In genomic region chr6:146660591-146660990, GRCm38 (mm10) we compare ENCODE assay signal across 9 mouse cellular contexts. TPM values are rescaled to one million over a fixed set of nuclear protein-coding genes. Genes with fewer than 3 reads are reported as not detected.
DNase-seq lines count a peak whose midpoint lies in the region; ATAC-seq and TF ChIP-seq lines count a peak whose summit lies in the region.
"Had no signal": no experiment of that assay in that cellular context is flagged by ENCODE, and none has a peak within 500 bp of the region (broad histone marks: within the 10 kb centered on the region; RNA-seq: fewer than 3 reads in every experiment).

No protein-coding gene starts in this region.

- H3K27me3 ChIP-seq in heart, embryonic 14.5 days (ENCODE audit: control insufficient read depth, insufficient read depth, low read length), result no peaks in the 10 kb centered on the region

- no peak overlapping the region for H3K4me3 ChIP-seq in left cerebral cortex, adult 2 months
- H3K4me3 ChIP-seq in heart, embryonic 14.5 days (ENCODE audit: control insufficient read depth in 1 of 2, insufficient read depth in 1 of 2, low read depth in 1 of 2, low read length in 2 of 2), result no peak overlapping the region

- intact Hi-C loops in left cerebral cortex, adult 2 months (cut with DNase I), result loop anchor here (5.0 kb wide), 1 partner anchor 67 kb away; no protein-coding TSS in a partner anchor
- intact Hi-C loops in left cerebral cortex, postnatal 10 days (cut with DNase I), result loop anchor here (5.0 kb wide), 1 partner anchor 102 kb away; no protein-coding TSS in a partner anchor
- intact Hi-C loops in gastrocnemius, postnatal 14 days (cut with DNase I; ENCODE audit: low total_unique reads), result no loop called here

- no peaks in the 10 kb centered on the region for H3K36me3 ChIP-seq in heart, embryonic 14.5 days (ENCODE audit: control insufficient read depth, insufficient read depth, low read length)

- H3K4me1 ChIP-seq in heart, embryonic 14.5 days (ENCODE audit: control insufficient read depth in 2 of 2, insufficient read depth in 2 of 2, low read length in 2 of 2), result peaks cover 10 to 11% of the 10 kb centered on the region in 2 experiments

- H3K9me3 ChIP-seq in heart, embryonic 14.5 days (ENCODE audit: control insufficient read depth, low read length), result no peaks in the 10 kb centered on the region

- peak; percentile 48 for TF ChIP-seq CTCF in left cerebral cortex, adult 2 months (IDR thresholded peaks at IDR 0.05)

- WGBS in heart, embryonic 14.5 days, result 35% methylated on average over 2 of the region's 2 CpGs

- H3K9ac ChIP-seq in heart, embryonic 14.5 days (ENCODE audit: low read length), result no peak overlapping the region

- H3K4me2 ChIP-seq in heart, embryonic 14.5 days (ENCODE audit: low read length), result no peak overlapping the region

- ATAC-seq in heart, embryonic 14.5 days (ENCODE audit: insufficient number of reproducible peaks, insufficient read depth, low FRiP score, low read depth), result peak; percentile 36; the same call in 1 of the 2 replicates

- no peak overlapping the region for H3K27ac ChIP-seq in left cerebral cortex, adult 2 months
- H3K27ac ChIP-seq in heart, embryonic 14.5 days (replicated peaks in 1 of 2; ENCODE audit: control insufficient read depth in 1 of 2, insufficient read depth in 1 of 2, low read depth in 2 of 2, low read length in 2 of 2), result no peak overlapping the region

- peak; percentile 34 to 36 for DNase-seq in cerebellum, postnatal 10 days
- DNase-seq in cerebellum, postnatal 36 days, result no peak
- DNase-seq in left cerebral cortex, adult 2 months (ENCODE audit: extremely low spot score in 1 of 2, low spot score in 2 of 2), result no peak
- DNase-seq in left cerebral cortex, postnatal 10 days (ENCODE audit: extremely low spot score in 1 of 2, low spot score in 2 of 2), result no peak
- peak; percentile 16 for DNase-seq in Muller cell, postnatal 12 days (ENCODE audit: inconsistent ontology term)
- DNase-seq in right cerebral cortex, postnatal 36 days (ENCODE audit: low spot score in 2 of 2), result no peak
- no peak for DNase-seq in gastrocnemius, postnatal 14 days
- DNase-seq: thymus, postnatal 4 days had no signal

RNA-seq across cellular contexts. Expression of gene Tm7sf3, which starts 18.0 kb away (rescaled TPM):
- total RNA-seq in left cerebral cortex, adult 2 months (2021), result 10 to 100 TPM; 26.4 to 27.4 TPM
- 10 to 100 TPM; 31.7 to 33.6 TPM for total RNA-seq in left cerebral cortex, postnatal 10 days (2021)
- polyA plus RNA-seq in heart, embryonic 14.5 days (2014; fragmentation: Nextera tagmentation; extraction: Ambion mirVana), result 43.2 and 44.7 TPM in 2 replicates
- 10 to 100 TPM; 12.3 to 14.8 TPM for total RNA-seq in gastrocnemius, postnatal 14 days (2021)

RNA-seq across cellular contexts. Expression of gene Med21, which starts 18.2 kb away (rescaled TPM):
- 10 to 100 TPM; 44.1 to 44.8 TPM for total RNA-seq in left cerebral cortex, adult 2 months (2021)
- 10 to 100 TPM; 39.2 to 44.9 TPM for total RNA-seq in left cerebral cortex, postnatal 10 days (2021)
- polyA plus RNA-seq in heart, embryonic 14.5 days (2014; fragmentation: Nextera tagmentation; extraction: Ambion mirVana), result 153 and 156 TPM in 2 replicates
- 10 to 100 TPM; 36.7 to 40.3 TPM for total RNA-seq in gastrocnemius, postnatal 14 days (2021)

Comparison
In these comparisons a context has a peak if more than half of its experiments do, and no peak if none do; other contexts are left out.
1. DNase-seq: peak in cerebellum, postnatal 10 days (2 of 2) and Muller cell, postnatal 12 days (single experiment); none in cerebellum, postnatal 36 days (0 of 2), left cerebral cortex, adult 2 months (0 of 2), left cerebral cortex, postnatal 10 days (0 of 2), right cerebral cortex, postnatal 36 days (0 of 2) and gastrocnemius, postnatal 14 days (single experiment).